Mouse (Mus musculus) activated CD4-positive, CD25-positive, alpha-beta regulatory T cell, adult 4 months (primary cell): ENCODE measurements around the gene 1700029J07Rik. TPM values are rescaled to one million over a fixed set of nuclear protein-coding genes. Genes with fewer than 3 reads are reported as not detected.

Experiments
- ATAC-seq: one replicate; pipeline ENCODE4 v1.8.0; 2017
- polyA plus RNA-seq, 2 experiments: library from polyadenylated mRNA; unstranded; fragments of 100-300 nt; shearing (Covaris generic); gene quantifications; one replicate each; pipeline ENCODE4 v1.2.1; 2017

The 1700029J07Rik gene
- polyA plus RNA-seq = 1 to 10 TPM; 1.0 to 1.2 TPM

GRCm38 (mm10) chr8:45975126-45975836 is at the start of gene 1700029J07Rik, which contains the start of gene Ufsp2:
1700029J07Rik (minus strand) TSS chr8:45975252.
Ufsp2 (plus strand) TSS chr8:45975528.
- ATAC-seq = peak; percentile 93

- no peak for ATAC-seq
Measured at GRCm38 (mm10) chr8:46024392-46024791, 49.3 kb upstream of the 1700029J07Rik start.

- ATAC-seq = no peak
Measured at GRCm38 (mm10) chr8:46022758-46023157, 47.7 kb upstream of the 1700029J07Rik start.

GRCm38 (mm10) chr8:46022203-46022602 is 47.2 kb upstream of the 1700029J07Rik start:
- ATAC-seq = no peak

- no peak for ATAC-seq
Measured at GRCm38 (mm10) chr8:46010746-46011680, 36.0 kb upstream of the 1700029J07Rik start.

- ATAC-seq = no peak
Measured at GRCm38 (mm10) chr8:46010306-46010705, 35.3 kb upstream of the 1700029J07Rik start.

GRCm38 (mm10) chr8:46007050-46007672 is 32.1 kb upstream of the 1700029J07Rik start:
- no peak for ATAC-seq

GRCm38 (mm10) chr8:46005596-46005995 is 30.5 kb upstream of the 1700029J07Rik start, which contains the start of gene Ankrd37:
Ankrd37 (minus strand) TSS chr8:46005707.
- ATAC-seq = no peak

GRCm38 (mm10) chr8:45999784-46000705 is 25.0 kb upstream of the 1700029J07Rik start:
- ATAC-seq = peak; percentile 97

- no peak for ATAC-seq
Measured at GRCm38 (mm10) chr8:45999138-45999783, 24.2 kb upstream of the 1700029J07Rik start, which contains the start of gene Lrp2bp. Lrp2bp (plus strand) TSS chr8:45999303.

- no peak for ATAC-seq
Measured at GRCm38 (mm10) chr8:45998228-45998627, 23.2 kb upstream of the 1700029J07Rik start.

GRCm38 (mm10) chr8:45995576-45995975 is 20.5 kb upstream of the 1700029J07Rik start:
- no peak for ATAC-seq

GRCm38 (mm10) chr8:45994111-45994510 is 19.1 kb upstream of the 1700029J07Rik start:
- ATAC-seq = peak; percentile 46

- ATAC-seq = no peak
Measured at GRCm38 (mm10) chr8:45990631-45991310, 15.7 kb upstream of the 1700029J07Rik start.

GRCm38 (mm10) chr8:45988189-45988588 is 13.1 kb upstream of the 1700029J07Rik start:
- no peak for ATAC-seq

GRCm38 (mm10) chr8:45986665-45987064 is 11.6 kb upstream of the 1700029J07Rik start:
- ATAC-seq = no peak

GRCm38 (mm10) chr8:45975837-45976468 is 901 bp upstream of the 1700029J07Rik start:
- ATAC-seq = no peak

- ATAC-seq = no peak
Measured at GRCm38 (mm10) chr8:45973988-45974505, 1.0 kb downstream of the 1700029J07Rik start.

- ATAC-seq = no peak
Measured at GRCm38 (mm10) chr8:45970894-45971293, 4.2 kb downstream of the 1700029J07Rik start.

GRCm38 (mm10) chr8:45950622-45951021 is 24.4 kb downstream of the 1700029J07Rik start:
- ATAC-seq = no peak
